Mouse (Mus musculus): ENCODE data around the gene Ereg.

The Ereg gene

GRCm38 (mm10) chr5:91074450-91074950 lies at the start of gene Ereg:
Gene Ereg (plus strand): TSS chr5:91074622.
- no peak for DNase-seq (ENCODE audit: low read depth, low spot score)

- DNase-seq (ENCODE audit: low read depth, low spot score) = no peak
Measured at GRCm38 (mm10) chr5:91027164-91027563, 47.3 kb upstream of the Ereg start, which contains the start of gene Epgn. Gene Epgn (plus strand): TSS chr5:91027464.

- no peak for DNase-seq (ENCODE audit: low read depth, low spot score)
Measured at GRCm38 (mm10) chr5:91027840-91028239, 46.6 kb upstream of the Ereg start.

- no peak for DNase-seq (ENCODE audit: low read depth, low spot score)
Measured at GRCm38 (mm10) chr5:91030629-91031028, 43.8 kb upstream of the Ereg start.

- no peak for DNase-seq (ENCODE audit: low read depth, low spot score)
Measured at GRCm38 (mm10) chr5:91035341-91035740, 39.1 kb upstream of the Ereg start.

GRCm38 (mm10) chr5:91036628-91037027 lies 37.8 kb upstream of the Ereg start:
- no peak for DNase-seq (ENCODE audit: low read depth, low spot score)

- no peak for DNase-seq (ENCODE audit: low read depth, low spot score)
Measured at GRCm38 (mm10) chr5:91037756-91038155, 36.7 kb upstream of the Ereg start.

- no peak for DNase-seq (ENCODE audit: low read depth, low spot score)
Measured at GRCm38 (mm10) chr5:91038547-91038946, 35.9 kb upstream of the Ereg start.

GRCm38 (mm10) chr5:91038963-91039362 lies 35.5 kb upstream of the Ereg start:
- no peak for DNase-seq (ENCODE audit: low read depth, low spot score)

GRCm38 (mm10) chr5:91047987-91048386 lies 26.4 kb upstream of the Ereg start:
- DNase-seq (ENCODE audit: low read depth, low spot score) = no peak

- no peak for DNase-seq (ENCODE audit: low read depth, low spot score)
Measured at GRCm38 (mm10) chr5:91048397-91048796, 26.0 kb upstream of the Ereg start.

- no peak for DNase-seq (ENCODE audit: low read depth, low spot score)
Measured at GRCm38 (mm10) chr5:91072340-91072739, 2.1 kb upstream of the Ereg start.

GRCm38 (mm10) chr5:91073626-91074025 lies 796 bp upstream of the Ereg start:
- no peak for DNase-seq (ENCODE audit: low read depth, low spot score)

GRCm38 (mm10) chr5:91074026-91074425 lies 396 bp upstream of the Ereg start:
- DNase-seq (ENCODE audit: low read depth, low spot score) = no peak

- no peak for DNase-seq (ENCODE audit: low read depth, low spot score)
Measured at GRCm38 (mm10) chr5:91075021-91075420, 599 bp downstream of the Ereg start.

GRCm38 (mm10) chr5:91083016-91083415 lies 8.6 kb downstream of the Ereg start:
- DNase-seq (ENCODE audit: low read depth, low spot score) = no peak

- no peak for DNase-seq (ENCODE audit: low read depth, low spot score)
Measured at GRCm38 (mm10) chr5:91085291-91085690, 10.9 kb downstream of the Ereg start.

- DNase-seq (ENCODE audit: low read depth, low spot score) = no peak
Measured at GRCm38 (mm10) chr5:91090301-91090700, 15.9 kb downstream of the Ereg start.

GRCm38 (mm10) chr5:91097911-91098614 lies 23.6 kb downstream of the Ereg start:
- DNase-seq (ENCODE audit: low read depth, low spot score) = no peak

GRCm38 (mm10) chr5:91101742-91102141 lies 27.3 kb downstream of the Ereg start:
- no peak for DNase-seq (ENCODE audit: low read depth, low spot score)

- DNase-seq (ENCODE audit: low read depth, low spot score) = peak; percentile 16
Measured at GRCm38 (mm10) chr5:91103943-91104665, 29.7 kb downstream of the Ereg start.

GRCm38 (mm10) chr5:91106248-91106647 lies 31.8 kb downstream of the Ereg start:
- DNase-seq (ENCODE audit: low read depth, low spot score) = no peak
